Mouse (Mus musculus): ENCODE results near the gene Cdkn2b. TPM values are rescaled to one million over a fixed set of nuclear protein-coding genes. Genes with fewer than 3 reads are reported as not detected.

Gene Cdkn2b
- total RNA-seq (2021) = 1 to 10 TPM; 1.2 to 1.9 TPM

DNA sequence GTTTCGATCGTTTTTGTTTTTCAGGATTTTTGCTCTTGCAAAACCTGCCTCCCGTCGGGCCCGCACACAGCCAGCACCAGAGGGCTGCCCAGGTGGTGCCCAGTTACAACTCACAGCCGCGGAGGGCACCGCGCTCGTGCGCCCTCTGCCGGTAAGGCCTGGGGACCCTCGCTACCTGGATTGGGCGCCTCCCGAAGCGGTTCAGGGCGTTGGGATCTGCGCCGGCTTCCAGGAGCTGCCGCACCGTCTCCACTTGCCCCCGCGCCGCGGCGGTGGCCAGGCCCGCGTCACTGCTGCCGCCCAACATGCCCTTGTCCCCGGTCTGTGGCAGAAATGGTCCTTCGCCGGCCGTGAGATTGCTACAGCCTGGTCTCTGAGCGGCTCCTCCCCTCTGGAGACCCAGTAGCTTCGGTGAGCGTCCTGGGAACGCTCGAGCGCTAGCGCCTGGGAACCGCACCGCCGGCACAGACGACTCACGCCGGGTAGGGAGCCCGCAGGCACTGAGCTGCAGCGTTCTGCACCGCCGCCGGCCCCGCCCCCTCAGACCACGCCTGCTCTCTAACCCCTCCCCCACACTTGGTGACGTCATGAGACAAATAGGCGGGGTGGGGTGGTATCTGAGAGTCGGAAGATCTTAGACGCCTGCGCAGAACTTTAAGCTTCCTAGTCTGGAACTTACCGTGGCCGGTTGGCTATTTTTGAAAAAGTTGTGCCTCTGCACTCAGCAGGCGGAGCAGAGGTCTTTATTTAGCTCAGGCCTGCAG lies at the start of gene Cdkn2b:
Gene Cdkn2b (minus strand): TSS at position 549 of the 764 bp plus-strand sequence.
- DNase-seq (ENCODE audit: extremely low spot score in 1 of 2, low spot score in 1 of 2) = peak; percentile 49 to 68

DNA sequence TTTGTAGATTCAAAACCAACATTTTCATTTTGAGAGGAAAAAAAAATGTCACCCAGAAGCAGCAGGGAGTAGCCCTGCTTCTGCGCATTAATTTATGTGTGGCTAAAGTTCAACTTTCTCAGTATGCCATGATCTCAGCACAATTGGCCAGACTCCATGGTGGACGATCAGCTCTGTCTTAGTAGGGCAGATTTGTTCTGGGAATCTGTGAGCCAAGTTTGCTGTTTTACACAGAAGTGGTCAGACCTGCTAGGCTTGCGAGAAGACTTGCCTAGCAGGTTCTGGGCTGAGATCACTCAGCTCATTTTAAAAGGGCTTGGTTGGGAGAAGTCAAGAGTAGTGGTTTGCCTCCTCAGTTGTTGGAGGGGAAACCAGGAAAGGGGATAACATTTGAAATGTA lies 49.5 kb upstream of the Cdkn2b start:
- DNase-seq (ENCODE audit: extremely low spot score in 1 of 2, low spot score in 1 of 2) = no peak

DNA sequence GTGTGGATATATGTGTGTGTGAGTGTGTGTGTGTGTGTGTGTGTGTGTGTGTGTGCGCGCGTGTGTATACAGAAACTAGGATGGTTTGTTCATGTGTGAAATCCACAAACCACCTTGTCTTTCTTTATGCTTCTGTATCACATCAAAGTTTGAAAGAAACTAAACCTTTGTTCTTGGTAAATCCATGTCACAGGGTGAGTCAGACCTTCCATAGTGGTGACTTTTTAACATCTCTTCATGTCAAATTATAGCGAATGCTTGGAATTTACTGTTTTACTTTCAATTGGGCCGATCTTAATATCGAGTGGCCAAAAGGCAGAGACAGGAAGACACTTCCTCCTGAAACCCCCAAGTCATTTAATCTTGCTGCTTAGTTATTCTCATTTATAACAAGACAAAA lies 48.7 kb upstream of the Cdkn2b start:
- DNase-seq (ENCODE audit: extremely low spot score in 1 of 2, low spot score in 1 of 2) = no peak

DNA sequence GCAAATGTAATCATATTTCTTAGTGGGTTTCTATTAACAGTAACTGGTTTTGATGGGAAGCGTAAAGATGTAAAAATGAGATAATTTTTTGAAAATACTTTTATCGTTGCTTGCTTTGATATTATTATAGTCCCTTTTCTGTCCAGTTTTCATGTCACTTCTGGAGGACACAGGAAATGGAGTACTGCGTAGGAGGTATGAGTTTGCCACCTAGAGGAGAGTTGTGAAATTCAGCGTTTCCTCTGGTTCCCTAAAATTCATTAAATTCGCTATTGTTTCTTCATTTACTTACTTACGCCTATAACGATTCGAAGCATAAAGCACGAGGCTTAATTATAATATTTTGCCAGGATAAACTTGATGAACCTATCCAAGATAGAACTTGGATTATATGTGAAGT lies 43.1 kb upstream of the Cdkn2b start:
- DNase-seq (ENCODE audit: extremely low spot score in 1 of 2, low spot score in 1 of 2) = no peak

DNA sequence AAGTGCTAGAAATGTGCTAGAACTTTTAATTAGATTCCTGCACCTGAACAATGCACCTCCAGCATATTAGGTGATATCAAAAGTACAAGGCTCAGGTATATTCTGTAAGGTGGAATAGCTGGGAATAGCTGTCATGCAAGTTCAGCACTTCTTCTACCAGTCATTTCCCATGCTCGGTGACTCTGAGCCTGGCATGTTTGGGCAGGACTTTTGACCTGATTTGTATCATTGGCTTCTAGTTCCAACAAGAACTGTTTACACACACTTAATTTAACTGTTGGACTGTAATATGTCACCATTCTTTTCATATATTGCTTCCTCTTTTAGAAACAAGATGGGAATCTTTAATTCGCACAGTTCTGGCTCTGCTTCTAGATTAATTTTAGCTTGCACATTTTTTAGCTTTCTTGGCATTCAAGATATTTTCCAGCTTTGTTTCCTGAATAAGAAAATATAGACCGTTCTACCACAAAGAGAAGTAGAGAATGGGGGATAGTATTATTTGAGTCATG lies 42.3 kb upstream of the Cdkn2b start:
- no peak for DNase-seq (ENCODE audit: extremely low spot score in 1 of 2, low spot score in 1 of 2)

DNA sequence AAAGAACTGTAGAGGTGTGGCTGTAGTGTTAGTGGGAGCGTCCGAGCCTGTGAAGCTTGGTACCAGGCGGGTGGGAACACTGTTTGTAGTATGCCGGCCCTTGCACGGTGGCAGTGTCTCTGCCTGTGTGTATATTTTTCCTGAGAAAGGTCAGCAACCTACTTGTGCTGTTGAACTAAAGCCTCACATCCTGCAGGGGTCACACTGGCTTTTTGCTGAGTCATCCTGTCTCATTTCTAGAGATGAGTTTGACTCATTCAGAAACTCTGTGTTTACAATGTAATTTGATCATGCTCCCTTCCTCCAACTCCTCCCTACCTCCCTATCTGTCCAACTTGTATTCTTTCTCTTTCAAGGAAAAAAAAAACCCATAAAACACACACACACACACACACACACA lies 40.6 kb upstream of the Cdkn2b start:
- DNase-seq (ENCODE audit: extremely low spot score in 1 of 2, low spot score in 1 of 2) = no peak

DNA sequence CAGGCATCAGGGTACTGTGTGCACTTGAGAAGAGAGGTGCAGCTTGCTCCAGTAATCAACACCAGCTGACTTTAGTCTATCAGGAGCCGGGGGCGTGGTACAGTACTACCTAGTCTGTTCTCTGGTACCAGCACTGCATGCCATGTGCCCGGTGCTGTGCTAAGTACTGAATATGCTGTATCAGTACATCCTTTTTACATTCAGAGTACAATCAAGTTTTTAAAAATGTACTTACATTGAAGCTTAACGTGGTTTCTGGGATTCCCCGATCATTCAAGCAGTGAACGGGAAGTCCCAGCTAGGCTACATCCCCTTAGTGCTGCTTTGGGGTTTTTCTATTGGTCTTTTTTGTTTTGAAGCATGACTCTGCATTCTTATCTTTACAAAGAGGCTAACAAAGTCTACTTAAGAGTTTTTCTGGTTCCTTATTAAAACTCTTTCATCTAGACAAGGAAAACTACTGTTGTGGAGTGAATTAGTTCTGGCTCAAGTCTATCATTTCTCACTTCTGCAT lies 40.2 kb upstream of the Cdkn2b start:
- no peak for DNase-seq (ENCODE audit: extremely low spot score in 1 of 2, low spot score in 1 of 2)

DNA sequence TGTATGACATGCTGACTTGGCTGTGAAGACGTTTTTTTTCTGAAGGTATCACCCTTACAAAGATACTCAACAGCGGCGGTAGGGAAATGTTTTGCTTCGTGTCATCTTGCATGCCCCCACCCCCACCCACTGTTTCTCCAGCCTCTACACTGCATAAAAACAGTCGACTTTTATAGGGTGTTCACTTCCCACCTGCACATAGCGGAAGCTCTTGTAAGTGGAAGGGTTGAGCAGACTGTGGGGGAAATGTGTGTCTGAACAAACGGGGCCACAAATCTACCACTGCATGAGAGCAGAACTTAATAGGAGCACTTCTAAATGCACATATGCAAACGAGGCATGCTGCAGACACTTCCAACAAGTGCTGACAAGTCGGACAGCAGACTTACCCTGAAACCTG lies 39.6 kb upstream of the Cdkn2b start:
- DNase-seq (ENCODE audit: extremely low spot score in 1 of 2, low spot score in 1 of 2) = no peak

DNA sequence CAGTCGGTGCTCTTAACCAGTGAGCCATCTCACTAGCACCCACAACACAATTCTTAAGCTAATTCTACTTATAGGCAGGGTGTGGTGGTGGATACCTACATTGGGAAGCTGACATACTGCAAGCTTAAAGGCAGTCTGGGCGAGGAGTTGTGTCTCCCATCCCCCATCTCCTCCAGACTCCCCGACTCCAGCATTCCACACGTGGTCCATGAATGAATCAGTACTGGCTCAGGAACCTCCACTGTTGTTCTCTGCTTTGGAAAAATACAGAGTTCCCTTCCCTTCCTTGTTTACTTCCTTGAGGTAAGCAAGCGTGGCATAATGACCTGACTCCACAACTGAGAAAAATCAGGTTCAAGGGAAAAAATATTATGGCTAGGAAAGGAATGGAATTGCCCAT lies 38.0 kb upstream of the Cdkn2b start:
- DNase-seq (ENCODE audit: extremely low spot score in 1 of 2, low spot score in 1 of 2) = no peak

DNA sequence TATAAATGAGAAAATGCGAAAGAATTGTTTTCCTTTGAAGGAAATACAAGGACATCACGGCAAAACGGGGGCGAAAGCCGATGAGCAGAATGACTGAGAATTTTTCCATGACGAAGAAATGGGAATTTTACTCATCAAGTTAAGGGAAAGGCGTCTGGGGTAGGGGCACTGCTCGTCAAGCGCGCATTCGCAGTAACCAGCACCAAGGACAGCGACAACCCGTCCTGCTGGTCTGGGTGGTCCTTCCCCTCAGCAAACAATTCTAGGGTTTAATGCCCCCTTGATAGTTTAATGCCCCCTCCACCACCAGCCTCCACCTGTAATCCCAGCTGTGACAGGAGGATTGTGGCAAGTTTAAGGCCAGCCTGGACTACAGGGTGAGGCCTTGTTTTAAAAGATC lies 2.6 kb upstream of the Cdkn2b start:
- DNase-seq (ENCODE audit: extremely low spot score in 1 of 2, low spot score in 1 of 2) = no peak

DNA sequence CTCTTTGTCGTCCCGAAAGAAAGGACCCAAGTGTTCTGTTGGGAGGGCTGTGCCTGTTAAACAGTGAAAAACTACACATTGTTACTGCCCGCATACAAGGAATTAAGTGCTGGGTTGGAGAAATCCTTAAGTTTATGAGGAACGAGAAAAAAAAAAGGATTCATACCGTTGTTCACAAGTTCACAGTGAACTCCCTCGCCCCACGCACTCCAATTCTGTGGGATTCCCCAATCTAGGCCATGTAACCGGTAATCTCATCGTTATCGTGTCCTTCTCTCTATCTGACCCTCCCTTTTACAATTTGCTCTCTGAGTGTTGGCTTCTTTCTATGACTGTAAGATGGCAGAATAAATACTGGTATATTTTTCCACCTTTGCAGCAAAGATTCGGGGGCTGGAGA lies 843 bp downstream of the Cdkn2b start:
- no peak for DNase-seq (ENCODE audit: extremely low spot score in 1 of 2, low spot score in 1 of 2)

DNA sequence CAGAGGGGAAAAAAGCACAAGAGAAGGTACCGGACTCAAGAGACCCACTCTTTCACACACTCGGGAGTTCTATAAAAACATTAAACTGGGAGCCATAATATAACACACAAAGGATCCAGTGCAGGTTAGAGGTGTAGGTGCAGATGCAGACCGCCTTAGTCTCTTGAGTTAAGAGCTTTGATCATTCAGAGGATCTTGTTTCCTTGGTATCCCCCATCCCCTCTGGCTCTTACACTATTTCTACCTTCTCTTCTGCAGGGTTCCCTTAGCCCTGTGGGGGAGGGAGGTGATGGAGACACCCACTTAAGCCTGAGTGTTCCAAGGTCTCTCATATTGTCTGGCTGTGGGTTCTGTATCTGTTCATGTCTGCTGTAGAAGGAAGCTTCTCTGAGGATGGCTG lies 2.8 kb downstream of the Cdkn2b start:
- no peak for DNase-seq (ENCODE audit: extremely low spot score in 1 of 2, low spot score in 1 of 2)

DNA sequence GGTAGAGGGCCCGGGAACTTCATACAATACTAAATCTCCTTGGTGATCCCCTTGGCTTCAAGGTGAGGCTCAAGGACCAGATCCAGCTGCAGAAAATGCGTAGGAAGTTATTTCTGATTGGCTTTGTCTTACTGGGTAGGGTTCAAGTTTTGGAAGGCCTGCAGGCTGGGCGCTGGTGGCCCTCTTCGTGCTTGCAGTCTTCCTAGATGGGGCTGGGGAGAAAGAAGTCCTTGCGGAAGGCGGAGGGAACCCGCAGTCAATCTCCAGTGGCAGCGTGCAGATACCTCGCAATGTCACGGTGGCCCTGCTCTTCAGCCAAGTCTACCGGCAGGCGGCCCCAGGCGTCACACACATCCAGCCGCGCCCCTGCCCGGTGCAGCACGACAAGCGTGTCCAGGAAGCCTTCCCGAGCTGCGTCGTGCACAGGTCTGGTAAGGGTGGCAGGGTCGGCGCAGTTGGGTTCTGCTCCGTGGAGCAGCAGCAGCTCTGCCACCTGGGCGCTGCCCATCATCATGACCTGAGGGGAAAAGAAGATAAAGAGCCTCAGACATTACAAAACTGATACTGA lies 4.0 kb downstream of the Cdkn2b start:
- DNase-seq (ENCODE audit: extremely low spot score in 1 of 2, low spot score in 1 of 2) = no peak

DNA sequence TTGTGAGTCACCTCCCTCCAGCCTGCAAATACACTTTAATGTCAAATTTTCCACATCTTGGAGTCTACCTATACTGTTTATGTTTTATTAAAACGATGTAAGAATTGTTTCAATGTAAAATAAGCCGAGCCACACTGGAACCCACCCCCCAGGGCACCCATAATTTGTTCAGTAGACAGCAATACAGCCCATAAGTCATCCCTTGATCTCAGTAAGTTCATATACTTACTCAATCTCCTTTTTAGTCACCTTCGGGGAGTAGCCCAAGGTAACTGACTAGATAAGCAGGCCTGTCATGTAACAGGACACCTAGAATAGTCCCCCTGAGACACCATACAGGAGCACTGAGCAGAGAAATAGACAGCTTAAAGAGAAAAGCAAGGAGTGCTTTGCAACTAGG lies 5.1 kb downstream of the Cdkn2b start:
- DNase-seq (ENCODE audit: extremely low spot score in 1 of 2, low spot score in 1 of 2) = no peak

DNA sequence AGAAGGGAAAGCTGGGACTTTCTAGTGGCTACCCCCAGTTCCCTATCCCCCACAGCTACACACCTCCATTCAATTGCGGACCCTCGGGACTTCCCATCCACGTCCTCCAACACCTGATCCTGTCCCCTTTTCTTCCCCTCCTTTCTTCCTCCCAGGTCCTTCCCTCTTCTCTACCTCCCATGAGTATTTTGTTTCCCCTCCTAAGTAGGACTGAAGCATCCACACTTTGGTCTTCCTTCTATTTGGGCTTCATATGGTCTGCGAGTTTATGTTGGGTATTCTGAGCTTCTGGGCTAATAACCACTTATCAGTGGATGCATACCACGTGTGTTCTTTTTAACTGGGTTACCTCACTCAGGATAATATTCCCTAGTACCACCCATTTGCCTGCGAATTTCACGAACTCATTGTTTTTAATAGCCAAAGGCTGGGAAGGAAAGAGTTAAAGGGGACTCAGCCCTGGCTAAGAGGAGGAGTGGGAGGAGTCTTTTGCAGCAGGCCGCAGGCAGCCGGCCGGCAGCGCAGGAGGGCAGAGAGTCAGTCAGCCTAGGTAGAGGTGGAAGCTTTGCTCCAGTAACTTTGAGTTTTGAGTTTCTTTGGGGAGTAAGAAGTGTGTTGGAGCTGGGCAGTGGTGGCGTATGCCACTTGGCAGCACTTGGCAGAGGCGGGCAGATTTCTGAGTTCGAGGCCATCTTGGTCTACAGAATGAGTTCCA lies 7.4 kb downstream of the Cdkn2b start:
- no peak for DNase-seq (ENCODE audit: extremely low spot score in 1 of 2, low spot score in 1 of 2)

DNA sequence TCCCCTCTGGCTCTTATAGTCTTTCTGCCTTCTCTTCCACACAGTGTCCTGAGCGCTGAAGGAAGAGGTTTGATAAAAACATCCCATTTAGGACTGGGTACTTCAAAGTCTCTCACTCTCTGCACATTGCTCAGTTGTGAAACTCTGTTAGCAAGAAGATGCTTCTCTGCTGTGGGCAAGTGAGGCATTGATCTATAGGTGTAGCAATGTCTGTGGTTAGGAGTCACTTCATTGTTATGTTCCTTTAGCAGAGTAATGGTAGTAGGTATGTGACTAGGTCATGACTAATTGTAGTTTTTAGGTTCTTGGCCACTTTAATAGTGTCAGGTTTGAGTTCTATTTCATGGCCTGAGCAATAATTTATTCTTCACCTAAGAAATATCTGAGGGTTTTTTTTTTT lies 8.7 kb downstream of the Cdkn2b start:
- DNase-seq (ENCODE audit: extremely low spot score in 1 of 2, low spot score in 1 of 2) = no peak

DNA sequence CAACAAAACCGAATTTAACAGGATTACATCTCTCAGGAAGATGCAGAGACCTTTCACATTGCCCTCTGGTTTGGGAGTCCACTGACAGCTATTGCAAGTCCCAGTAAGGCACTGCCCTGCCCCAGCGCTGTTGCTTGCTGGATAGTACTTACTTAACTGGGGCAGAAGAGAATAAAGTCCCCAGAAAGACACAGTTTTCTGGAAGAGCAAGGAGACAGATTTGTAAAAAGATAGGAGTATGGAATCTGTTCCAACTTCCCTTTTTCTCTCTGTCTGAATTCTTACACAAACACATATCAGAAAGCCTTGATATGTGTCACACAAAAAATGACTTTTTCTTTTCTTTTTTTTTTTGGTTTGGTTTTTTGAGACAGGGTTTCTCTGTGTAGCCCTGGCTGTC lies 11.1 kb downstream of the Cdkn2b start:
- no peak for DNase-seq (ENCODE audit: extremely low spot score in 1 of 2, low spot score in 1 of 2)

DNA sequence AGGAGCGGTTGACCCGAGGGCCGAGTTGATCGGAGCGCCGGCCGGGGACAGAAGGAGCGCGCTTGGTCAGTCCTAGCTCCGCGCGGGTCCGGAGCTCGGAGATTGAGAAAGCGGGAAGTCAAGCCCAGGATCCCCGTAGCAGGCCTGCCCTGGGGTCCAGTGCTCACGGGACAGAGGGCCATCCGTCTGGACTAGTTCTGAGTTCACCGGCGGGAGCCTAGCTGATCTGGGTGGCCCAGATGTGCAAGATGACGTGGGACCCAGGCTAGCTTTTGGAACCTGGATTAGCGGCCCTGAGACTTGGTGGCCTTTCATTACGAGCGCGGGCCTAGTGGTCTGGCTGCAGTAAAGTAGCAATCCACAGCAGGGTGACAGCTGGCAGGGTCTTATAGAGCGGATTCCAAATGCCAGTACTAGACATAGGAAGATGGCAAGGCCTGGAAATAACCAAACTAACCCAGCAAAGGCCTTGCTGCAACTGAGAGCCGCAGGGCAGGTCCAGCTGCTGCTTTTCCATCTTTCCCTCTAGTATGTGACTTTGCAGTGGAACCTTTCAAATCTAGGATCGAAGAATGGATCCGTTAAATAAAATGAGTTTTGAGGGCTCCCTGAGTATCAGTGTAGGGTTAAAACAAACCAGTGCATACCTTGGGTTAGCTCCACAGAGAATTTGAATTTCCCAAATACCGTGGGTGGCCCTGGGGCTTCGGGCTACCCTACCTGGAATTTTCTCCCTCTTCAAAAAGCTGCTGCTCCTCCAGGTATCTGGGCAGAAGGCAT lies 15.2 kb downstream of the Cdkn2b start:
- no peak for DNase-seq (ENCODE audit: extremely low spot score in 1 of 2, low spot score in 1 of 2)

DNA sequence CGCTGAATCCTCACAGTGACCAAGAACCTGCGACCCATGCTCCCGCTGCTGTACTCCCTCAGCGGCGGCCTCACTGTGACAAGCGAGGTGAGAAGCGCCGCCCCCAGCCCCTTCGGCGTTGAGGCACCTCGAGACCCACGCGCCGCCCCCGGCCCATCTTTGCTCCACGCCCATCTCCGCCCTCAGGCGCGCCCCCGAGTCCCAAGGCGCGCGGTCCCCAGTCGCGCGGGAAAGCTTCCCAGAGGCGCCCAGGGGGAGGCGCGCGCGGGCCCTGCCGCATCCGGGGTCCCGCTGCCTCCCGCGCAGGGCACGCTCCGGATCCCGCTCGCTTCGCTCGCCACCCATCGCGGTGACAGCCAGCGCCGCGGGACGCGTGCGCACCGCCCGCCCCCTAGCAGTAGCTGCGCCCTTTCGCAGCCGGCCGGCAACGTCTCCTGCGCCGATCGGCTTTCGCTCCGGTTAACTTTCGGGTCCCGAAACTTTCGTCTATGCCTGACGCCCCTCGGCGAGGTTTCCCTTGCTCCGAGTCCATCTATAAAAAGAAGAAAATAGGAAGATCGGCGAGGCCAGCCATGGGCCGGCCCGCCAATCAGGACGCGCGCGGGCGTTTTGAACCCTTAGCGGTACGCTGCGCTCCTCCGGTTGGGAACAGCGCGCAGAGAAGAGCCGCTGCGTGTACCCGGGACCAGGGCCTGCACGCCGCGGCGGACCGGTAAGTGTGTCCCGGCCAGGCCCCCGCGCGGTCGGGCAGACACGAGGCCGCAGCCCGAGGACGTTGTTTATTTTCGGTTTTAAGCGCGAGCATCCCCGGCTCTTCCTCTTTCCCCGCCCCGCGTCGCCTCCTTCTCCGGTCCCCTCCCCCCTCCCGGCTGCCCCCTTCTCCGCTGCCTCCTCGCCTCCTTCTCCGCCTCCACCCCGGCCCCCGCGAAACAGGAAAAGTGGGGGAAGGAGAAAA lies 16.1 kb downstream of the Cdkn2b start, which contains the start of gene Cdkn2a:
Gene Cdkn2a (minus strand): TSS at position 168 of the 955 bp plus-strand sequence.
- DNase-seq (ENCODE audit: extremely low spot score in 1 of 2, low spot score in 1 of 2) = peak in 1 of 2 experiments; percentile 52

Data from layer of hippocampus, postnatal 25 days (tissue).